Mouse (Mus musculus): ENCODE results near the gene Arhgap45.

- TF ChIP-seq CTCF (IDR thresholded peaks at IDR 0.05; ENCODE audit: borderline replicate concordance, insufficient read depth, low read length), result no peak
- TF ChIP-seq POLR2A (IDR thresholded peaks at IDR 0.05; ENCODE audit: low read depth, low read length), result peak; percentile 75
Measured at GRCm38 (mm10) chr10:79986232-79986878, 30.1 kb upstream of the Arhgap45 start.

All from embryonic fibroblast, embryonic 13.5 days (primary cell).